Mouse (Mus musculus) gastrocnemius, adult 2 months (tissue): ENCODE results near the gene Oaz3. TPM values are rescaled to one million over a fixed set of nuclear protein-coding genes. Genes with fewer than 3 reads are reported as not detected.

ENCODE experiments used
- DNase-seq: peaks from one replicate; pipeline ENCODE4 v3.0.0; 2022
- H3K27ac ChIP-seq: fragments of 200-600 bp; 2 replicates; pipeline ENCODE4 v1.8.1; 2022; ENCODE audit warnings: mild to moderate bottlenecking
- H3K4me3 ChIP-seq: fragments of 200-600 bp; 2 replicates; pipeline ENCODE4 v1.8.1; 2022; ENCODE audit warnings: mild to moderate bottlenecking, moderate library complexity
- CTCF ChIP-seq: fragments of 200-600 bp; IDR thresholded peaks from 2 replicates; pipeline ENCODE4 v1.8.1; 2022; ENCODE audit warnings: antibody characterized with exemption, mild to moderate bottlenecking, moderate library complexity
- intact Hi-C: fragments of 180-260 bp; cut with DNase I; formaldehyde crosslinking; loops from one replicate; pipeline ENCODE4 v1.15.1; 2025
- total RNA-seq, 2 experiments: library from RNA; stranded (reverse); gene quantifications; 2 replicates each; pipeline ENCODE4 v1.2.3; 2021

Oaz3 gene
- total RNA-seq, 2 experiments from 2014 or later: not detected

DNA sequence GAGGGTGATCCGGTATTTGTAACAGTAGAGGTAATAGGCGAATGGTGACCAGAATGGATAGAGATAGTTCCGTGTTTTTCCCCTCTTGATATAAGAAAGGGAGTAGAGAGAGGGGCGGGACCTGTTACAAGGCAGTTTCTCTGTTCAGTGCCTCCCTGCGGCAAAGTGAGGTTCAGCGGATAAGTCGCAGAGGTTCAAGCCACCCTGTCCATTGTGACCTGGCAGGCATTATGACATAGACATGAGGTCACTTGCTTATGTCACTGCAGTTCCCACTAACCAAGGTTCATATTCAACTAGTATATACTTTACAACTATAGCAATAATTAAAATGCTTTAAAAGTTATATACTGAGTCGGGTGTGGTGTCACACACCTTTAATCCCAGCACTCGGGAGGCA, 7.3 kb downstream of the Oaz3 start:
- no peak overlapping the region for H3K4me3 ChIP-seq
- intact Hi-C loops: no loop called here
- no peak for TF ChIP-seq CTCF
- H3K27ac ChIP-seq: no peak overlapping the region
- no peak for DNase-seq

GRCm38 (mm10) chr3:94434305-94434704, 9.4 kb downstream of the Oaz3 start:
- intact Hi-C loops: no loop called here
- Histone ChIP-seq H3K27ac (no peak overlapping the region), H3K4me3 (no peak overlapping the region)
- DNase-seq: no peak
- TF ChIP-seq CTCF: no peak

DNA sequence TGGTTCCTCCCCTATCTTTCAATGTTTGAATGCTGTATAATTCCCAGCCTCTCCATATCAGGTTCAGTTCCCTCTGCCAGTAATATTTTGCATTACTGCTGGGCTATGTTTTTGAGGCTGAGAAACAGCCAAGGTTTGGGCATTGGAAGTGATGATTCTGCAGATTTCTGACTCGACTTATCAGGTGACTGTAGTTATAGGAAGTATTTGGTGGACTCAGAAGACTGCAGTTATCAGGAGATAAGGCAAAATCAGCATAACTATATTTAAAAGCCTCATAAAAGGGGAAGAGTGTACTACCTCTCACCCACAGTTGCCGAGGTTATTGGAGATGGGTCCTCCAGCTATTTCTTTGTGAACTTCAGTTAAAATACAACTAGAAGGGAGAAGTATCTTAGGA, 12.7 kb downstream of the Oaz3 start:
- no peak for DNase-seq
- Histone ChIP-seq H3K4me3 (no peak overlapping the region), H3K27ac (no peak overlapping the region)
- TF ChIP-seq CTCF: no peak
- intact Hi-C loops: no loop called here

DNA sequence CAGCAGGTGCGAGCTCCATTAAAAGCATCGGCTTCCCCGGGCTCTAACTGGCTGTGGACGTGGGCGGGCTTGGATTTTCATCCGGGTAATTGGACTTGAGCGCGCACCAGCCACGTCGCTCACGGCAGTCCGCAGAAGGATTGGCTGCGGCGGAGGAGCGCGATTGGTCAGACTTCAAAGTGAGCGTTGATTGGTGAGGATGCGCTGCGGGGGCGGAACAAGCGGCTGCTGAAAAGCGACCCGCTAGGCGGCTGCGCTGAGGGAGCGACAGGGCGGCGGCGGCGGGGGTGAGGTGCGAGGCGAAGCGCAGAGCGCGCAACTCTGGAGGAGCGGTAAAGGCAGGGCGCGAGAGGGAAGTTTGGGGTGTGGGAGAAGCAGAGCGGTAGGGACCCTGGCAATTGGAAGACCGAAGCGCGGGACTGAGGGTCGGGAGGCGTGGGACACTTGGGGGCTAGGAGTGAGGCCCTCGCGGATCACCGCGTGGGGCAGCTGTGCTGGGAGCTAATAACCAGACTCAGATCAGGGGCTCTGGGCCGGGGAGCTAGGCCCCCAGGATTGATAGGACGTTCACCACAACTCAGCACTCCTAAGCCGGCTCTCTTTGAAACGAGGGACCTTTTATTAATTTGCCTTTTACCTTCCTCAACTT, 30.6 kb downstream of the Oaz3 start, which contains the start of gene Tdrkh:
Tdrkh (plus strand) TSS at position 243 of the 649 bp plus-strand sequence.
- DNase-seq: peak; percentile 96
- TF ChIP-seq CTCF: peak; percentile 32; the same call in 1 of the 2 replicates
- Histone ChIP-seq H3K4me3 (peak within 1 kb of the TSS; percentile 74), H3K27ac (peak within 1 kb of the TSS; percentile 65)
- intact Hi-C loops: no loop called here

GRCm38 (mm10) chr3:94412530-94412929, 31.2 kb downstream of the Oaz3 start:
- Histone ChIP-seq H3K27ac (peak overlapping the region; percentile 65), H3K4me3 (peak overlapping the region; percentile 74)
- peak; percentile 30 for DNase-seq
- intact Hi-C loops: no loop called here
- no peak for TF ChIP-seq CTCF

DNA sequence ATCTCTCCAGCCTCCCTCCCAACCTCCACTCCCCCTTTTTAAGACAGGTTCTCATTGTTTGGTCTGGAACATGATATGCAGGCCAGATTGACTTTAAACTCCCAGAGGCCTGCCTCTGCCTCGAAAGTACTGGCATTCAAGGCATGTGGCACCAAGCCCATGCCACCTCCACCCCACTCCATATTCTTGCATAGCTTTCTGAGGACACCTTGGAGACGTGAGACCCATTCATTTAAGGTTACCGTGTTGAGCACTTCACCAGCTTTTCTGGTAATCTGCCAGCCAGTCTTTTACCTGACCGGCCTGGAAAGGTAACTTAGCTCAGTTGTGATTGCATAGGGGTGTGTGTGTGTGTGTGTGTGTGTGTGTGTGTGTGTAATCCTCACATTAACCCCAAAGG, 38.2 kb downstream of the Oaz3 start:
- no peak for DNase-seq
- Histone ChIP-seq H3K4me3 (no peak overlapping the region), H3K27ac (no peak overlapping the region)
- intact Hi-C loops: no loop called here
- no peak for TF ChIP-seq CTCF

DNA sequence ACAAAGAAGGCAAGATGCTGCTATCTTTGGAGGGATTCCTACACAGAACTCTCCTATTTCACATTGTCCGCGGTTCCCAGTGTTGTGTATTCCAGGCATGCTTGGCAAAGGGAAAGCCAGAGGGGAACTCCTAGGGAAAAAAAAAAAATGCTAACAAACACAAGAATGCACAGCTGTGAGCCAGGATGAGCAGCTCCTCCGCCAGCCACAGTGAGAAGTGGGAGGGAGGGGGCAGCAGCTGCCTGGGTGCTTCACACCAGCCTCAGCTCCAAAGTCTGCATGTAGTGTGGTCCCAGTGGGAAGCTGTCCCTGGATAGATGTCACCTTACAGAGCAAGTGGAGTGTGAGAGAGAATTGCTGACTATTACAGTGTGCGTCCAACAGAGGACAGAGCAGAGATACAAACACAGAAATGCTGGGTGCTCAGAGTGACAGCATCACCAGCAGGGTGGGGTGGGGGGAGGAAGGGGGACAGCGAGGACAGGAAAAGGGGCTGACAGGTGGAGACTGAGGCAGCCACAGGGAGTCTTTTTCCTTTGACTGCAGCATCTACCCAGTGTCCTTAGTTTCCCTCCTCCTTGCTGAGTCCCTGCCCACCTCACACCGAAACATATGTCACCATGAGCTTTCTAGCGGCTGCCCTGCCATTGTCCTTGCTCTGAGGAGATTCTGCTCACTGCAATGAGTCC, 39.2 kb downstream of the Oaz3 start:
- intact Hi-C loops: no loop called here
- no peak overlapping the region for H3K27ac ChIP-seq
- no peak for TF ChIP-seq CTCF
- H3K4me3 ChIP-seq: no peak overlapping the region
- DNase-seq: no peak

- no peak overlapping the region for H3K4me3 ChIP-seq
- no peak for TF ChIP-seq CTCF
- intact Hi-C loops: no loop called here
- DNase-seq: peak; percentile 61
- H3K27ac ChIP-seq: no peak overlapping the region
Observed at GRCm38 (mm10) chr3:94402451-94402850, 41.3 kb downstream of the Oaz3 start.

DNA sequence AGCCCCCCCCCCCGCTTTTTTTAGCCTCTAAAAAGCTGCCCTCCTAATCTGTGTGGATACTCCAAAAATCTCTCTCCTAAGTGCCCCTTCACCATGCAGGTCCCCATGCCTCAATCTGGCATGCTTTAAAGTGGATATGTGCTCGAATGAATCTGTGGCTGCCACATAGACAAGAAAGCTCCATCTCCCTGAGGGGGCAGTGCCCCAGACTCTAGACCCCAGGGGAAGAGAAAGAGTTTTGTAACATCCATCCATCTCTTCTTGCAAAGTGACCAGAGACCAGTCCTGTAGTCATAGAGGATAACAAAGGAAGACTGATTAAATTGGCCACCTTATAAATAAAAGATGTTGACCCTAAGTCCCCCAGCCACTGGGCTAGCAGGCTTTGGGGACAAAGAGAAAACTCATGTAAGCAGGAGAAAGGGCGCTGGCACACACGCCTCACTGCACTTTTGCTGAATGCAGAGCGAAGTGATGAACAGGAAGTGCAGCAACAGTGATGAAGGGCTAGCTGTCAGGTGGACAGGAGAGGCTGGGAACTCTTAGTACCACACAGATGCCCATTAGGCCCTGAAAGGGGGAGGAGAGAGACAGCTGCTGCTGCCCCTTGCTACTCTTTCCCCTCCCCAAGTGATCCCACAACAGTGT, 43.9 kb downstream of the Oaz3 start:
- DNase-seq: no peak
- intact Hi-C loops: no loop called here

GRCm38 (mm10) chr3:94398943-94399481, 44.7 kb downstream of the Oaz3 start:
- Histone ChIP-seq H3K27ac (no peak overlapping the region), H3K4me3 (peak overlapping the region; percentile 41)
- TF ChIP-seq CTCF: no peak
- intact Hi-C loops: no loop called here
- DNase-seq: no peak

More for the DNA sequence above, 43.9 kb downstream of the Oaz3 start:
- H3K4me3 ChIP-seq: no peak overlapping the region
- no peak for TF ChIP-seq CTCF
- no peak overlapping the region for H3K27ac ChIP-seq

GRCm38 (mm10) chr3:94398217-94398616, 45.5 kb downstream of the Oaz3 start, which contains the start of gene Lingo4:
TSS of gene Lingo4 (plus strand) at chr3:94398517.
- H3K4me3 ChIP-seq: peak within 1 kb of the TSS; percentile 41
- intact Hi-C loops: no loop called here
- no peak within 1 kb of the TSS for H3K27ac ChIP-seq
- no peak for DNase-seq
- no peak for TF ChIP-seq CTCF

GRCm38 (mm10) chr3:94396851-94397250, 46.9 kb downstream of the Oaz3 start:
- H3K4me3 ChIP-seq: no peak overlapping the region
- intact Hi-C loops: no loop called here
- no peak overlapping the region for H3K27ac ChIP-seq
- no peak for TF ChIP-seq CTCF
- DNase-seq: no peak

- Histone ChIP-seq H3K27ac (no peak overlapping the region), H3K4me3 (no peak overlapping the region)
- no peak for DNase-seq
- intact Hi-C loops: no loop called here
- no peak for TF ChIP-seq CTCF
Observed at GRCm38 (mm10) chr3:94396336-94396735, 47.4 kb downstream of the Oaz3 start.
